Mouse (Mus musculus): ENCODE data around the gene Cfap298. TPM values are rescaled to one million over a fixed set of nuclear protein-coding genes. Genes with fewer than 3 reads are reported as not detected.

The Cfap298 gene
- total RNA-seq, 2 experiments from 2014 or later, result 34.0 to 43.7 TPM

DNA sequence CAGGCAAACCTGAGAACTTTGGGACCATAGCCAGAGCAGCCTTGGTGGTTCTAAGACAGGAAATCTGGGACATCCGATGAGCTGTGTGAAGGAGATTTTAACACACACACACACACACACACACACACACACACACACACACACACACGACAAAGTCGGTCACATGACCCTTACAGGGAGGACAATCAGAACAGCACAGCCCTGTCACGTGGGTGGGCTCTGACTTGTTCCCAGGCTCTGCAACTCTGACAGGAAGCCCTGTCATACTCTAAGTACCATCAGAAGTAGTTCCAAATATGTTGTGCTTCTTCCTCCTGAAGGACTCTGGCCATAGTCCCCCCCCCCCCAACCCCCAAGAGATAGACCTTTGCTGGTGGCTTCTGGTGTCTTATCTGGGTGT lies 33.5 kb downstream of the Cfap298 start:
- no peak for TF ChIP-seq CTCF (conservative IDR thresholded peaks at IDR 0.05)
- Histone ChIP-seq H3K27ac (no peak overlapping the region), H3K4me3 (no peak overlapping the region)
- no peak for DNase-seq (ENCODE audit: low spot score in 2 of 2)

DNA sequence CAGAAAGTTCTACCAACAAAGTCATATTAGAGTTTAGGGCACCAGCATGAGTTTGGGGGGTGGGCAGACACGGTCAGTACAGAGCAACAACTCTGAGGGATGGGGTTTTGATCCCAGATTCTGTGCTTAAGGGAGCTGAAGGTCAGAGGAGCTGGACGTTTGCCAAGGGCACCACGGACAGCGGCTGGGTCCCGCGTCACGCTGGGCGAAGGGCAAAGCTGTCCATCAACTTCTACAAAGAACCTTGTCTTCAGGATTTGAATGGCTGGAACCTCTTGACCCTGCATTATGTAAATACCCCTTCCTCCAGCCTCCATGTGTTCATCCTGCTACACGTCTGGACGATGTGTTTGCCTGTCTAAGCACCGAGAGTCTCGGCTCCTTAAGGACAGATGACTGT lies 35.4 kb downstream of the Cfap298 start:
- no peak for DNase-seq (ENCODE audit: low spot score in 2 of 2)
- no peak for TF ChIP-seq CTCF (conservative IDR thresholded peaks at IDR 0.05)
- no peak overlapping the region for H3K4me3 ChIP-seq
- H3K27ac ChIP-seq, result no peak overlapping the region

DNA sequence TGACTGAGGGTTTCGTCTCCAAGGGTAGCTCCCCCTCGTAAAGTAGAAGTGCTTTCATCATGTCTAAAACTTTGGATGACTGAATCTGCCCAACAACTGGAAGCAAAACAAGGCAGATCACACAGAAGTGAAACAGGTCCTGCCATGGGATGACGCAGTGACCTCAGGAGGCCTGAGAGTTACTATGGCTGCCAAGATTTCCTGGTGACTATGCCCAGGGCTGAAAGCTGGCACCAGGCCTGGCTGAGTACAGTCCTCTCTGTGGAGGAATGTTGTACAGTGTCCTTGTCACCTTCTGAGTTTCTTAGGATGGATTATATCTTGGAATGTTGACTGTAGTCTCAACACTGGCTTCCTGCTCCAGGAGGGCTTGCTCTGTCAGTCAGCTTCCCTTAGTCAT lies 37.3 kb downstream of the Cfap298 start:
- H3K27ac ChIP-seq, result no peak overlapping the region
- H3K4me3 ChIP-seq, result no peak overlapping the region
- no peak for TF ChIP-seq CTCF (conservative IDR thresholded peaks at IDR 0.05)
- no peak for DNase-seq (ENCODE audit: low spot score in 2 of 2)

DNA sequence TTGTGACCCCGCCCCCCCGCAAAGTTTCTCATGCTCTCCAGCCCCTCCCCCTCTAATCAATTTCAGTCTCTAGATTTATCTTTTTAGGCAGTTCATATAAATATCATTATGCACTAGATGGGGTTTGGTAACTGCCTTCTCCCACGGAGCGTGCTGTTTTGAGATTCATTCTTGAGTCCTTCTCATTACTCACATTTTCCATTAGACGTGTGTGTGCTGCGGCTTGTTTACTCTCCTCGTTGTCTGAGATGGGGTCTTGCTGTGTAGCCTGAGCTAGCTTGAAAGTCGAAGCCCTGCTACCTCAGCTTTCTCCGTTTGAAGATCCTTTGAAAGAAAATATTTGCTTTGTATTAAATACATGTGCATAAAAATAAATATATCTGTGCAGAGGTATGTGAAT lies 41.1 kb downstream of the Cfap298 start:
- TF ChIP-seq CTCF (conservative IDR thresholded peaks at IDR 0.05), result no peak
- H3K27ac ChIP-seq, result no peak overlapping the region
- no peak for DNase-seq (ENCODE audit: low spot score in 2 of 2)
- no peak overlapping the region for H3K4me3 ChIP-seq

DNA sequence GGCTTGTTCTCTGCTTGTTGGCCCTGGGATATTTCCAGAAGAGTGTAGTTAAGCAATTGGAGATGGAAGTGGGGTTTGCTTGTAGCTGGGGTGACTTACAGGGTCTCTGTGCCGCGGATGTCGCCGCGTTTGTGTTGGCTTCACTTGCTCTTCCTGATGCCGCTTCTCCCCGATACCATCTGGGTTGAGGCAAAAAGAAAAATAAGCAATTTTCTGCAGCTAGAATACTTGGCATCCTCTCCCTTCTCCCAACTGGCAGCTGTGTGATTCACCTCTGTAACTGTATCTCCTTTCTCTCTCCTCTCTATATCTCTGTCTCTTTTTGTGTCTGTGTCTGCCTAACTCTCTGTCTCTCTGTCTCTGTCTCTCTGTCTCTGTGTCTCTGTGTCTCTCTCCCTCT lies 41.9 kb downstream of the Cfap298 start:
- TF ChIP-seq CTCF (conservative IDR thresholded peaks at IDR 0.05), result no peak
- H3K4me3 ChIP-seq, result peak overlapping the region; percentile 17; the same call in 1 of the 2 replicates
- DNase-seq (ENCODE audit: low spot score in 2 of 2), result no peak
- peak overlapping the region; percentile 55; the same call in 1 of the 2 replicates for H3K27ac ChIP-seq

DNA sequence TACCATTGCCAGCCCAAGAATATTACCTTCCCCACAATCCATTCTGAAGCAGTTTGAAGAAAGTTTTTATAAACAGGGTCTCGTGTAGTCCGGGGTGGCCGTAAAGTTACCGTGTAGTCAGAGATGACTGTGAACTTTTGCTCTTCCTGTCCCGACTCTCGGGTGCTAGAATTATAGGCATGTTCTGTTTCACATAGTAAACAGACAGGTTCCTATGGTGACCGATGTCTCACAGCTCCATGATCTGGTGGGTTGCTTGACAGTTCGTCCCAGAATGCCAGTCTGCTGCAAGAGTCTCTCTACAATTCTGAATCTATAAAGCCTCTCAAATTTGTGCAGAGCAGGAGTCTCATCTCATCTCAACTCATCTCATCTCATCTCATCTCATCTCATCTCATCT lies 42.8 kb downstream of the Cfap298 start:
- peak in 1 of 2 experiments; percentile 11 for DNase-seq (ENCODE audit: low spot score in 2 of 2)
- Histone ChIP-seq H3K4me3 (no peak overlapping the region), H3K27ac (no peak overlapping the region)
- TF ChIP-seq CTCF (conservative IDR thresholded peaks at IDR 0.05), result no peak

DNA sequence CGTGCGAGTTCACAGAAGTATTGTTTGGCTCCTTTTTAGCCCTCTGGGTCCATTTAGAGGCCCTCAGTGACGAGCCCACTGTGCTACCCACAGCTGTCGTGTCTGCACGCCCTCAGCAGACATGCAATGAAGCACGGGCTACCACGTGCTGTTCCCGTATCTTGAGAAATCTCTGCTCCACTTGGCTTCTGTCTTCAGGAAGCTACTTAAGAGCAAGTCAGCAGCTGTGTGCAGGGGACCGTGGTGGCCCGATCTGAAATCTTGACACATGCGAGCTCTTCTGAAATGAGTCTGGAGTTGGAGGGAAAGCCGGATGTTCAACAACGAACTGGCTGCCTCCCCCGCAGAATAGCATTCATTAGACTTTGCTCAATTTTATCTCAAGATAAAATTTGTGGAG lies 43.3 kb downstream of the Cfap298 start:
- DNase-seq (ENCODE audit: low spot score in 2 of 2), result no peak
- TF ChIP-seq CTCF (conservative IDR thresholded peaks at IDR 0.05), result no peak
- Histone ChIP-seq H3K27ac (no peak overlapping the region), H3K4me3 (no peak overlapping the region)

DNA sequence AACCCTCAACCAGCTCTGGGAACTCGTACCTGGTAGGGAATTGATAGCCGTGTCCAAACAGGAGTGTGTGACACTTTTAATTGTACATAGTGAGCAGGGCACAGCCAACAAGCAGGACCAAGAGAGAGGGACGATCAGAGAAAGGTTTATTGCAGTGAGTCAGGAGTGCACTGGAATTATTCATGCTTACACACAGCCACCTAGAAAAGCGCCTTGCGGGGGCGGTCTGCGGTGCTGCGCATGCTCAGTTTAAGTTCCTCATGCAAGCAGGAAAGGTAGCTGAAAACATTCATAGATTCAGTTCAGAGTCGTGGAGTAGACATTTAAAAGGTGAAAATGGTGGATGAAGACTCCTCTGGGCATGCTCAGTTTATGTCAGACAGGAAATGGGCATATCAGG lies 44.2 kb downstream of the Cfap298 start:
- DNase-seq (ENCODE audit: low spot score in 2 of 2), result no peak
- TF ChIP-seq CTCF (conservative IDR thresholded peaks at IDR 0.05), result no peak
- Histone ChIP-seq H3K27ac (no peak overlapping the region), H3K4me3 (no peak overlapping the region)

DNA sequence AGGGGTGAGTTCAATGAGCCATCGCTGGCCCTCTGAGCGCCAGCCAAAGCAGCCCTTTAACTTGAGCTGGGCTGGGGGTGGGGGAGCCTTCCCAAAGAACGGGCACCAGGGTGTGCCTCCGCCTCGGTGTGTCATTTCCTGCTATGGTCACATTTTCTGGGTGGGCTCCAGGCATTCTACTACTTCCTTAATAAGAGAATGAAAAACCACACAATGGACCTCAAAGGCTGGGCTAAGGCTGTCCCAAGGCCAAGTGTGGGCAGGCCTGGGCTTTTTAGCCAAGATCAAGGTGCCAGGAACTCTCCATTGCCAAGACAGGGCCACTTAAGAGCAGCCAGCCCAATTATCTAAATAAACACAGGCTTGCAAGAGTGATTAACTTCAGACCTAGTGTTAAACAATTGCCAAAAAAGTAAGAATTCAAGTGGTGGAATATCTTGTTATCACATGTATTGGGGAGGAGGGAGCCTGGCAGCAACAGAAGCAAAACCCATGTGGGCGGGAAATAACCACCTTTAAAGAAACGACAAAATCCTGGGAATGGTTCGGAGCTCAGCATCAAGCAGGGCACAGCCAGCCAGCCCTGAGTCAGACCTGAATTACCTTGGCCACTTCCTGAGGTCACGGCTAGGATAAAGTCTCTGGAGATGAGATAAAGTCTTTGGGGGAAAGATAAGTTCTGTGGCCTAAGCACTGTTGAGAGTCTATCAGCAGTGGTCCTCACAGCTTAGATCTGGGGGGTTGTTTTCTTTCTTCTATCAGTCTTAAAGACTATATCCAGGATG lies 48.9 kb downstream of the Cfap298 start:
- no peak overlapping the region for H3K27ac ChIP-seq
- H3K4me3 ChIP-seq, result no peak overlapping the region
- peak in 1 of 2 experiments; percentile 20 for DNase-seq (ENCODE audit: low spot score in 2 of 2)
- no peak for TF ChIP-seq CTCF (conservative IDR thresholded peaks at IDR 0.05)

DNA sequence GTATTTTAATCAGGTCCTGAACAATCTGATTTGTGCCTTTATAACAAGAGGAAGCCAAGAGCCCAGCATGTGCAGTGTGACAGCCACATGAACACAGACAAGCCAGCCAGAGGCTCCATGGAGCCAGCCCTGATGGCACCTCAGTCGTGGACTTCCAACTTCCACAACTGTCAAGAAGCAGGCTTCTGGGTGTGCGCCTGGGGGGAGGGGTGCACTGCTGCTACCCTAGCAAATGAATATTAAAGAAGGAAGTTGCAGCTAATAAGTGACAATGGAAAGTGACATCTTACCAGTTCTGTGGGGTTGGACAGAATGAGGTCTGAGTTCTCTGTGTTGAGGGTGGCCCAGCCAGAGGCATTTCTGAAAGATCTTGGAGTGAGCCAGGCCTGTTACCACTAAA lies 49.6 kb downstream of the Cfap298 start:
- no peak overlapping the region for H3K4me3 ChIP-seq
- no peak overlapping the region for H3K27ac ChIP-seq
- TF ChIP-seq CTCF (conservative IDR thresholded peaks at IDR 0.05), result no peak
- no peak for DNase-seq (ENCODE audit: low spot score in 2 of 2)

DNA sequence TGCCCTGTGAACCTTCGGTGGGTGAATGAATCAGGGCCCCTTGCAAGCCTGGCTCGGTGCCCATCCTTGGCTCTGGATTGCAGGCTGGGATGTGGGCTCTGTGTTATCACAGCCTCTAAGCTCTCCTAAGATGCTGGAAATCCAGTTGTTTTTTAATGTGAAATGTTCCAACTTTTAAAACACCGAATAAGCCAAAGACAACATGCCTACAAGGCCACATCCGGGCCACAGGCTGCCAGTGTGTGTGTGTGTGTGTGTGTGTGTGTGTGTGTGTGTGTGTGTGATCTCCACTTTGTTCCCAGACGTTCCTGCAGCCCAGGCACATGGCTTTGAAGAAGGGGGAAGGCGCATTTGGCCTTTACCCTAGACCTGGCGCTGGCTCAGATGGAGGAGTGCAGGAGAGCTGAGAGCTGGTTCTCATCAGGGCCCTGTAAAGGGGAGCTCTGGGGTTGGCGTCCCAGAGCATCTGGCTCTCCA lies 52.4 kb downstream of the Cfap298 start:
- no peak overlapping the region for H3K27ac ChIP-seq
- DNase-seq (ENCODE audit: low spot score in 2 of 2), result no peak
- no peak for TF ChIP-seq CTCF (conservative IDR thresholded peaks at IDR 0.05)
- H3K4me3 ChIP-seq, result no peak overlapping the region

DNA sequence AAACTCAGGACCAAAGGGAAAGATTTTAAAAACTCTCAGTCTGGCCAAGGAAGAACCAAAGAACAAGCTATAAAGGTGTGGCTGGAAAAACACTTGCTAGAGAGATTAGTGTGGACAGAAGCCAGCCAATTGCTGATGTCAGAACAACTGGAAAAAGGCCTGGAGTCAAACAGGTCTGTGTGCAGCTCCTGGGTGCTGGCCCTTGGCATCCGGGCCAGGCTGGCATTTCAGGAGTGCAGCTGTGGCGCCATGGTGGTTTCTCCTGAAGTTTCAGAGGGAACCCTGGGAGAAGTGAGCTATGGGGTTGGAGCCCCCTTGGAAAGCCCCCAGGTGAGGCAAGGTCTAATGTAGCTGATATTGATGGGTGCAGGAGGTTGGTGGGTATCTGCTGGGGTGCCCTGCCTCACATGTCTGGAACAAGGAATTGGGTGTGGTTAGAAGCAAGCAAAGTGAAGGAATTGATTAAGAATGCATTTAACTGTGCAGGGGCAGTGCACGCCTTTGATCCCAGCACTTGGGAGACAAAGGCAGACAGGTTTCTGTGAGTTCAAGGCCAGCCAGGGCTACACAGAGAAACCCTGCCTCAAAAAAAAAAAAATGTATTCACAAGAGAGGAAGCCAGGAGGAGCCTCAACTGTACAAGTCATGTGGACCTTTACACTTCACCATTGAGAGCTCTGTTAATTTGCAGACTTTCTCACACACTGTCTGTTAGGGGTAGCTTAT lies 56.6 kb downstream of the Cfap298 start:
- Histone ChIP-seq H3K4me3 (no peak overlapping the region), H3K27ac (no peak overlapping the region)
- no peak for TF ChIP-seq CTCF (conservative IDR thresholded peaks at IDR 0.05)
- DNase-seq (ENCODE audit: low spot score in 2 of 2), result no peak

Small RNA genes within 50 kb of the gene (microRNA-seq; reads per million reads assigned to microRNA genes)
- gene Gm22933, result 0 reads per million in 2 experiments

Other genes starting within 250 kb of the Cfap298 start
- gene Mis18a, start 207.7 kb downstream of the Cfap298 start, total RNA-seq (2021), result 1 to 10 TPM; 7.7 to 9.0 TPM
- gene Mrap, start 196.9 kb downstream of the Cfap298 start, total RNA-seq (2021), result under 1 TPM in 1 of 2 experiments, not detected in 1; 0.37 TPM
- 10 to 100 TPM; 17.3 to 18.8 TPM for gene Urb1, start 124.7 kb downstream of the Cfap298 start, total RNA-seq (2021)
- 1 to 10 TPM; 2.2 to 2.9 TPM for gene Eva1c, start 108.4 kb downstream of the Cfap298 start, total RNA-seq (2021)
- gene Synj1, start 76.2 kb upstream of the Cfap298 start, total RNA-seq (2021), result 100 to 1,000 TPM; 424 to 431 TPM
- 10 to 100 TPM; 73.6 to 90.7 TPM for gene Paxbp1, start 109.4 kb upstream of the Cfap298 start, total RNA-seq (2021)
- gene 4932438H23Rik, start 160.0 kb upstream of the Cfap298 start, total RNA-seq (2021), result 1 to 10 TPM; 1.5 to 2.0 TPM